Mouse (Mus musculus) right cerebral cortex, postnatal 10 days (tissue): ENCODE data around the gene Nelfe.
A peak's percentile ranks its signal among the peaks of the same experiment; 100 is the strongest.

Experiments
- DNase-seq, 2 experiments: peaks; one replicate each; pipeline ENCODE4 v3.0.0; 2021; ENCODE audit warnings: low spot score in 2 of 2

Nelfe gene

DNA sequence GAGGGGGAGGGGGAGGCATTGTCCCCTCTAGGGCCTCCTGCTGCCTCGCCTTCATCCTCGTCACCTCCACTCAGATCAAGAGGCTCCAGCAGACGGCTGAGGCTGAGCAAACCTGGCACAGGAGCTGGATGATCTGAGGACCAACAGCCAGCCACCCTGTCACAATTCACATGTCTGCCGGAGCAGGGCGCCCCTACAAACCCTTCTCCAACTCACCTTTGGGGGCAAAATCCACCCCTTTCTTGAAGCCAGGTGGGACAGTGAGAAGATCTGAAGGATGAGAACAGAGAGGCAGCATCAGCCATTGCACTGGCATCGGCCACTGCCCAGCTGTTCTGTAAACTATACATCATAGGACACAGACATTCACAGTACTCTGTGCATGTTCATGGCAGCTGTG lies 3.0 kb upstream of the Nelfe start:
- DNase-seq = peak in 1 of 2 experiments; percentile 13

DNA sequence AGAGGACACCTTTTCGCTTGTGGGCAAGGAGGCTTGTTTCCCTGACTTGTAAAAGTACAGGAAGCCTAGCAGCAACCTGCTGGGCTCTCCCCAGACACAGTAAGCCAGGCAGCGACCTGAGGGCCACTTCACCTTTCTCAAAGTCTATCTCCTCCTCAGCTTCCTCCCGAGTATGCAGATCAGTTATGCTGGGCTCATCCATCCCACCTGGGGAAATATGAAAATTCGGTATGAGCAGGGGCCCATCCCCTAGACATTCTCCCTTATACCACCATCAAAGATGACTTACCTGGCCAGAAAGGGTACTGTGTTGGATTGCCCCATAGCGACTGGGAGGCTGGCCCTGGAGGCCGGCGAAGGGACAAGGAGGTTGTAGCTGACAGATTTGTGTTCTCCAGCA lies 2.6 kb upstream of the Nelfe start:
- peak in 1 of 2 experiments; percentile 14 for DNase-seq

DNA sequence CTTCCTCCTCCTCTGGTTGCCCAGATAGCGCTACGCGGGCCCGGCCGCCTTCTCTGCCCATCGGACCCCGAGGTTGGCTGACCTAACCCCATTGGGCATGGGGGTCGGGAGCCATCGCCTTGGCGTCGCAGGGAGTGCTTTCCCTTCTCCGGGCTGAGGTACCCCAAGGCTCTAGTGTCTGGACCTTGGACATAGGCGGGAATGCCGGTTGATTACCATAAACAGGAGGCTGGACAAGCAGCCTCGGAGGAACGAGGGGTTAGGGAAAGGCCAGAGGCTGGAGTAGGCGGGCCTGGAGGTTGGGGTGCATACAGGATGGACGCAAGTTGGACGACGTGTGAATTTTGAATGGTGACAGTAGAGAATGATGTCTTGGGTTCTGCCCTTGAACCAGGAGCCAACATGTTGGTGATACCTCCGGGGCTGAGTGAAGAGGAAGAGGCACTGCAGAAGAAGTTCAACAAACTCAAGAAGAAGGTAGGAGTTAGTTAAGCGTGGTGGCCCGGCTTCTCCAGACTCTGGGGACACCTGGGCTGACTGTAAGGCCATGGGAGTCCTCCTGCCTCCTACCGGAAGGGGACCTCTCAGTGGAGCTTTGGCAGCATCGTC lies 430 bp downstream of the Nelfe start:
- no peak for DNase-seq

DNA sequence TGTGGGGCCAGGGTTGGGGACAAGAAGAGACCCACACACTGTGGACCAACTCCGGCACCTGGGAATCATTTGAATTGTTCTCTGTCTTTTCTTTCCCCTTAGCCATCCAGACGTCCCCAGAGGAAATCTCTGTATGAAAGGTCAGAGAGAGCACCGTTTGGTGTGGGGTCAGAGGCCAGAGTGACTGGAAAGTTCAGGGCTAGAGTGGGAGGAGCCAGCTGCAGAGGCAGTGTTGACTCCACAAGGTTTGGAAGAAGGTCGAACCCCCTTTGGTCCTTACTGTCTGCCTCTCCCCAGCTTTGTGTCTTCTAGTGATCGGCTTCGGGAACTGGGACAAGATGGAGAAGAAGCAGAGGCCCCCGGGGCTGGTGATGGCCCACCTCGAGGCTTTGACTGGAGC lies 3.3 kb downstream of the Nelfe start:
- peak in 1 of 2 experiments; percentile 18 for DNase-seq

DNA sequence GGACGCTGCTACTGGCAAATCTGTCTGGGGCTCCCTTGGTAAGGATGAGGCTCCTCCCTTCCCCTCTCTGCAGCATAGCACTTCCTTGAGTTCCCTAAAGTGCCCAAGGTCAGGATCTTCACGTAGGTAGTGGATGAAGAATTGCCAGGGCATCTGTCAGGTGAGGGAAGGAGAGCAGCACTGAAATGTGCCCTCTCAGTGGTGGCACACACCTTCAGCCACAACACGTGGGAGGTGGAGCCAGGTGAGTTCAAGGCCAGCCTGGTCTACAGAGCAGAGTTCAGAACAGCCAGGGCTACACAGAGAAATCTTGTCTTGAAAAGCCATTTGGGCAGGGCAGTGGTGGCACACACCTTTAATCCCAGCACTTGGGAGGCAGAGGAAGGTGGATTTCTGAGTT lies 4.6 kb downstream of the Nelfe start:
- no peak for DNase-seq

DNA sequence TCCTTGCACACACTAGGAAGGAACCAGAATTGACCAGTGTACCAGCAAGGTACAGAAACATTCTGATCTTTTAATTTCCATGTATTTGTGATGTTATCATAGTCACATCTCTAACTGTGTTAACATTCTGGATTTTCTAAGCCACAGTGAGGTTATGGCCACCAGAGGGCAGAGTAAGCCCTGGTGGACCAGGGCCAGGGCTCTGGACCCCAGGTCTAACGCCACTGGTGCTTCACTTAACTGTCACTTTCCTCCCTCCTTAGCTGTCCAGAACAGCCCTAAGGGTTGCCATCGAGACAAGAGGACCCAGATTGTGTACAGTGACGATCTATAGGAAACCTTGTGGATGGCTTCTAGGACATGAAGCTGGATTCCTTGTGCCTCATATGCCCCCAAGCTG lies 5.6 kb downstream of the Nelfe start:
- peak in 1 of 2 experiments; percentile 40 for DNase-seq

DNA sequence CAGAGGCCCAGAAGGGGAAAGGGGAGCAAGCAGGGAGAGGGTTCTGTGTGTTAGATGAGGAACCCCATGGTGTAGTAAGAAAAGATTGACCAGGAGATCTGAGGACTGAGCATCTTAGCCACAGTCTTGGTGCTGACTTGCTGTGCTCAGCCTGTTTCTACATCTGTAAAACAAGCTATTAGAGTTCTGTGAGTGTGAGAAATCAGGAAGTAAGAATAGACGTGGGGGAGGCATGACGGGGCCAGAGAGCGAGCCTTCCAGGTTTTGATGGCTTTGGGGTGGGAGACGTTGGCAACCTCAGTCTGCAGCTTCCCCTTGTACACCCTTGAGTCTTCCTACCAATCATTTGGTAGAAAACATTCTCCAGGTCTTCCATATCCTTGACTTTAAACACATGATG lies 8.5 kb downstream of the Nelfe start:
- DNase-seq = no peak

DNA sequence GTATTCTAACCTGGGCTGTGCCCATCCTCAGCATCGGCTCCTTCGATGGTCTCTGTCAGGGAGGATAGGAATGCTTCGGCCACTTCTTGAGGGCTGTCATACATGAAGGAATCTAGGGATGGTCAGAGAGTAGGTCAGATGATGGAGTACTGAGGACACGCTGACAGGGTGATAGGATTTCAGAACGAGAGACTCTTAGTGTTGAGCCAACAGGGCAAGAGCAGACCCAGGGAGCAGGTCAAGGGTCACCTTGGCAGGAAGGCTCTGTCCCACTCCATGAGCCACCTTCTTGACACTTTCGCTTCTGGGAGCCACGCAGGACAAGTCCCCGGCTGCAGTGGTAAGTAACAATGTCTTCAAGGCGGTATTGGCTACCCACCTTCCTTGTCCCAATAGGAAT lies 10.3 kb downstream of the Nelfe start:
- DNase-seq = peak in 1 of 2 experiments; percentile 23

DNA sequence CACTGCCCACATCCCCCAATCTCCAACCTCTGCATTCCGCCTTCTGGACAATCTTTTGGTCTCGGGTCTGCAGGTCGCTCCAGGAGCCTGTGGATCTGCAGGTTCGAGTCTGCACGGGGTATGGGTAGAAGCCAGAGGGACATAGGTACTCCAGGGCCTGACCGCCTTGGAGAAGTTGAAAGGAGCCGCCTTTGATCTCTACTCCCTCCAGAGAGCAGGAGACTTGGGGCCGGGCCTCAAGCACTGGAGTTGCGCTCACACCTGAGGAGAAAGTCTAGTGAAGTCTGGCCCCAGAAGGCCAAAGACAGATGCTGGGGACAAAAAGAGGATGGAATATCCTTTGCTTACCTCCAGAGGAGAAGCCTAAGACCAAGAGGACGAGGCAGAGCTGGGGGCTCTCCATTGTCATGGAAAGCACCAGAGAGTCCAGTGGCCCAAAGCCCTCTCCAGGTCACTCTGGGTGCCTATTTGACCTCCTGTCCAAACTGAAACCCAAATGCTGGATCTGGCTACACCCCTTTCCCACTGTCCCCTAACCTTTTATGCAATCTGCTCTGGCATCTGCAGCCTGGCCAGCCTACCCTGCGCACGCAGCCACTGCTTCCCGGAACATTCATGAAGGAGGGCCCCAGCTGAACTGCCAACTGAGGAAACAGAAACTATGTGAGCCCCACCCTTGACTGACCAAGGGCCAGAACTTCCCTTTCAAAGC lies 11.7 kb downstream of the Nelfe start:
- DNase-seq = no peak

DNA sequence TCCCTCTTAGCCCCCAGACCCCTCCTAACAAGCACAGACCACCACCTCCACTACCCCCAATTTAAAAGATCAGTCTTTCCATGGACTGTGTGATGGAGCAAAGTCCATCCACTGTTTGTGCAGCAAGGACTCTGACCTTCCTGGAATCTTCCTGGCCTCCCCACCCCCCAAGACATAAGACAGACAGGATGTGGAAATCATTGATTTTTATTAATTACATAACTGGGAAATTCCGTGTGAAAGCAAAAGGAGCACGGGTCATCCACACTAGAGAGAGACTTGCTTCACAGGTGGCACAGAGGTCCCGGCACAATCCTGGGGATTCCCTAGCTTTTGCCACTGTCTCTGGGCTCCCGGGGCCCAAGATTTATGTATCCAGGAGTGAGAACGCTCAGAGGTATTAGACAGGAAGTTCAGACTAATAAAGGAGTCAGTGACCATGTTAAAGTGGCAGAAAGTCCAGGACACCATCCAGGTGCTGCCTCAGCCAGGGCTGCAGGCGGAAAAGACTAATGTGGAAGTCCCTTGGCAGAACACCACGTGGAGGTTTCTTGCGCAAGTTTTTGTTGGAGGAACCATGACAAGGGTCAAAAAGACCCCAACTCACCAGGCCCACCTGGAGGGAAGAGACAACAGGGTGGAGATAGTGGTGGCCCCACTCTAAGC lies 12.4 kb downstream of the Nelfe start, which contains the start of gene Cfb:
Gene Cfb, minus strand, starts transcription at position 103 of the 666 bp plus-strand sequence.
- no peak for DNase-seq

DNA sequence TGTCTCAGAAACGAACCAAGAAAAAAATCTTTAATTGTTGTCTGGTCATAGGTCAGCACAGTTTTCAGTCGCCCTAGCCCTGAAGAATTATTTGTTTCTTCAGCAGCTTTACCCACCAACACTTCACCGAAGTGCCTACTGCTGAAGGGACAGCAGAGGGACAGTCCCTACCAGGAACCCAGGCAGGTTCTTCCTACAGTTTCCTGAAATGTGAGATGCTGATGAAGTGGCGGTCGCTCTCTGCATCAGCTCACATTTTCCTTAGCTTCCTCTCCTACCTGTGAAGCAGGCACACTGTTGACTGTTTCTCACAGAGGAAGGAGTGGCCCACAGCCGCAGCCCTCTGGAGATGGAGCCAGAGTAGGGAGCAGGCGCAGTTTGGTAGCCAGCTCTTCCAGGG lies 15.8 kb downstream of the Nelfe start:
- no peak for DNase-seq

DNA sequence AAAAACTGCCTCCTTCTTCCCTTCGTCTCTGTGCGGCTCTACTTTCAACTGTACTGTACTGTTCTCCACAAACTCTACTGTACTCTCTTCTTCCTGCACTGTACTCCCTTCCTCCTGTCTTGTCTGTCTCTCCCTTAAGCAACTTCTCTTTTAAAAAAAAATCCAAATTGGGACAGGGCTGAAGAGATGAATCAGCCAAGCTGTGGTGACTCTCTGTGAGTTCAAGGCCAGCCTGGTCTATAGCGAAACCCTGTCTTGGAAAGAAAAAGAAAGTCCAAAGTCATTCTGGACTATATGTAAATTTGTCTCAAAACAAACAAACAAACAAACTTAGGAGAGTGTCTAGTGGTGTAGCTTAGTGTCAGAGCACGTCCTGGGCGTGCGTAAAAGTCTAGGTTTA lies 24.1 kb downstream of the Nelfe start:
- no peak for DNase-seq

DNA sequence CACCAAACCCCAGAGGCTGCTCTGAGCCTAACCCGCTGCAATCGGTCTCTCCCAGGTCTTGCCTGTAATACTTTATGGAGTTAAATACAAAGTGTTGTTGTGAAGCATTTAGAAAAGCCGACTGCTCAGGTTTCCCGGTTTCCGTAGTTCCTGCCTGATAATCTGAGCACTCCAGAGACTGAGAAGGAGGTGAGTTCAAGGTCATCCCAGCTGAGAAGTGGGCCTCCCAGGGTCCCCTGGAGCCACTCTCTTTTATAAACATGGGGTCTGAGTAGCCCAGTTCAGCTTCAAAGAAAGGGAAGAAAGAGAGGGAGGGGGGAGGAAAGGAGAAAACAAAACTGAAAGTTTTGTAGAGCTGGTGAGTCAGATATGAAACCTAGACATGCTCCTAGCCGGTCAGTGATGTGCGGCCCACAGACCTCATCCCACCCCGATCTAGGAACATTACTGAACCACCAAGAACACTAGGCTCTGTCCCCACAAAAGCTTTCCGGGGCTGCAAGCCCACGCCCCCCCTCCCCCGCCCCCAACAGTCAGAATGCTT lies 29.2 kb downstream of the Nelfe start, which contains the start of gene Zbtb12:
Gene Zbtb12, plus strand, starts transcription at position 148 of the 544 bp plus-strand sequence.
- DNase-seq = no peak

DNA sequence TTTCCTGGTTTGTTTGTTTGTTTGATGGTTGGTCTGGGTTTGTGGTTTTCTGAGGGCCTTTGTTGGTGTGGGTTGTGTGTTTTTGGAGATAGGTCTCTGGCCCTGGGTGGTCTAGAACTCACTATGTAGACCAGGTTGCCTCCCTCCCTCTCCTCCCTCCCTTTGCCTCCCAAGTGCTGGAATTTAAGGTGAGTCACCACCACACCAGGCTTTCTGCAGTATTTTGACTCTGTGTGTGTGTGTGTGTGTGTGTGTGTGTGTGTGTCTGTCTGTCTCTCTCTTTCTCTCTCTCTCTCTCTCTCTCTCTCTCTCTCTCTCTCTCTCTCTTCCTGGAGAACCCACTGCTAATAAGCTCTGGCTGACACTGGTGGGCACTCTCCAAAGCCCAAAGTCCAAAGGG lies 31.0 kb downstream of the Nelfe start:
- no peak for DNase-seq

DNA sequence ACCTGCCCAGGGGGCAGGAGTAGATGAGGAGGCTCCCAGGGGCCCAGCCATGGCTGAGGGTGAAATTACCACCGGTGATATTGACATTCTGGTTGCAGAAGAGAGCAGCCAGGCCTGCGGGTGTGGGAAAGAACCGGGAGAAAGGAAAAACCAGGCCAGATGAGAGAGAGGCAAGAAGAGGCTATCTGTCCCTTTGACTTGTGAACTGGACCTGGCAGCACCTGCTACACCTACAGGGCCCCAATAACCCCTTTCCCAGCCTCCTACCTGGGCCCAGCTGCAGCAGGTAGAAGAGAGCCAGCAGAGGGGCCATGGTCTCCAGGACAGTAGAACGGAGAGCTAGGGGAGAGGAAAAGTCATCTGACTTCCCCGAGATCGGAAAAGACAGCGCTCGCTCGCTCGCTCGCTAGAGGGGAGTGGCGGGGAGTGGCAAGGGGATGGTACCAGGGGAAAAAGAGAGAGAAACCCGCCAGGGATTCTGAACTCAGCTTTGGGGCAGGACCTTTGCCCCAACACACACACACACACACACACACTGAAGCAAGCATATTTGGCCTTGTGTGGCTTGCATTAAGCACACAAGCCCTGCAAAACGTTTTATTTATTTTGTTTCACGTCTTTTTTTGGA lies 31.6 kb downstream of the Nelfe start, which contains the start of gene Gm20547:
Gene Gm20547, minus strand, starts transcription at position 360 of the 628 bp plus-strand sequence.
- no peak for DNase-seq

DNA sequence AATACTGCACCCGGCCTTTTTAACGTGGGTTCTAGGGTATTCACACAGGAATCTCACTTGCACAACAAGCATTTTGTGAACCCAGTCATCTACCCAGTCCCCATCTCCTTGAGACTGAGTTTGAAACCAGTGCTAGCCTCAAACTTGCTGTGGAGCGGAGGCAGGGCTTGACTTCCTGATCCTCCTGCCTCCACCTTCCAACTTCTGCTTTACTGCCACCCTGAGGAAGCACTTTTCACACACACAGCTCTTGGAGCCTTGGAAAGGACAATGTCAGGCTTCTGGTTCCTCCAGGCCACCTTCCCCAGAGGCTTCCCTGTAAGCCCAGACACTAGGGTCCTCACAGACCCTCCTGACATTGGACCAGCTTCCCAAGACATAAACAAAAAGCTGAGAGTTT lies 33.1 kb downstream of the Nelfe start:
- no peak for DNase-seq

DNA sequence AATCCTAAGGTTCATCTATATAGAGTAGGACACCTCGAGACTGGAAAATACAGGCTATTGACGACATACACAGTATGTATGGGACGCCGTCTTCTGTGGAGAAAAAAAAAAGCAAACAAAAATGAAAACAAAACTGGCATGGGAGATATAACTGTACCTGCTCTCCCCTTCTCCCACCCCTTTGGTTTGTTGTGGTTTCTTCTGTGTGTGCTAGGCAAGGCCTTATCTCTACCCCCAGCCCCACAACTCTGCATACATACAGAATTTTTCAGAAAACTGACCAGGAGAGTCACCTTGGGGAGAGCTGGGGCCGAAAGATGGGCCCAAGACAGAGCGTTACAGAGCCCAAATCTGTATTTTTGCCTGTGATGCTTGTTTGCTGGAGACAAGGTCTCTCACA lies 34.5 kb downstream of the Nelfe start:
- no peak for DNase-seq

DNA sequence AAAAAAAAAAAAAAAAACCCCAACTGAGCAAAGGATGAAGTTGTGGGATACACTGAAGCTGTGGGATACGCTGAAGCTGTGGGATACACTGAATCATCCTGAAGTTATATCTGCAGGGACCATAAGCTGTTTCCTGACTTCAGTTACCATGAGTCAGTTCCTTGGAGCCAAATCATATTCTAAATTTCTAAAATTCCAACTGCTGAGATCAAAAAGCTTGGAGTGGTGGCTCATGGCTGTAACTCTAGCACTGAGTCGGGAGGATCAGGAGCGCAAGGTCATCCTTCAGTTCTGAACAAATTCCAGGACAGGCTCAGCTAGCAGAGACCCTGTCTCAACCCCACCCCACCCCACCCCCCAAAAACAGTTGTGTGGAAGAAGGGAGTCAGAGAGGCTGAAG lies 35.4 kb downstream of the Nelfe start:
- no peak for DNase-seq

DNA sequence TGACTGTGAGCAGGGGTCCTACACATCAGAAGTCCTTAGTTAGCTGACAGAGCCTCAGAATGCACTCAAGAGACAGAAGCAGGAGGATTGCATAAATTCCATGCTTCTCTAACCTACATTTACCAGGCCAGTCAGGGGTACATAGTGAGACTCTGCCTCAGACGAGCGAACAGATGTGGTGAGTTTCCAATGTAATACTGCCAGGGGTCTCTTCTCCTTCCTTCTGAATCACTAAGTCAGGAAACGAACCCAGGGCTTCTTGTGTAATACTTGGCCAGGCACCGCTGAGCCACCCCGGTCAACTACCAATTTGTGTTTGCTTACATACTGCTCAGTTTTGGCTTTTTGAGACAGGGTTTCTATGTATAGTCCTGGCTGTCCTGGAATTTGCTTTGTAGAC lies 37.8 kb downstream of the Nelfe start:
- DNase-seq = no peak

DNA sequence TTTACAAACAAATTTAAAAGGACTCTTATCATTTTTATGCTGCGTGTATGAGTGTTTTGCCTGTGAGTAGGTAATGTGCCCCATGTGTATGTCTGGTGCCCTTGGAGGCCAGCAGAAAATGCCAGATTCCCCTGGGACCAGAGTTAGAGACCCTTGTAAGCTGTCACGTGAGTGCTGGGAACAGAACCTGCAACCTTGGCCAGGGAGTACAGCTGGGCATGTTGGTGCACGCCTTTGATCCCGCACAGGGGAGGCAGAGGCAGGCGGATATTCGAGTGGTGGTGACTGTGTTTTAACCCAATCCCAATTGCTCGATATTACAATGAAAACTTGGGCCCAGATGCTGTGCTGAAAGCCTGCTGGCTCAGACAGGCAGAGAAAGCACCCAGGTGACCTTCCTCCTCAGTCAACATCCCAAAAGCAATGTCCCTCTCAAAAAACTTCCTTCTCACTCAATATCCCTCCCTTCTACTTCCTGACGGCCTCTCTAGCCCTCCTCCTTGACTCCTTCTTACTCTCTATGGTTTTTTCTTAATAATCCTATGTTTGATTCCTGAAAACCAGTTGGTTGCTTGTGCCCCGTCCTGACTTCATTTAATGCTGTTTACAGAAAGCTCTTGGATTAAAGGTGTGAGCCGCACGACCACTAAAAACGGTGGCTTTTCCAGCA lies 40.0 kb downstream of the Nelfe start:
- no peak for DNase-seq

DNA sequence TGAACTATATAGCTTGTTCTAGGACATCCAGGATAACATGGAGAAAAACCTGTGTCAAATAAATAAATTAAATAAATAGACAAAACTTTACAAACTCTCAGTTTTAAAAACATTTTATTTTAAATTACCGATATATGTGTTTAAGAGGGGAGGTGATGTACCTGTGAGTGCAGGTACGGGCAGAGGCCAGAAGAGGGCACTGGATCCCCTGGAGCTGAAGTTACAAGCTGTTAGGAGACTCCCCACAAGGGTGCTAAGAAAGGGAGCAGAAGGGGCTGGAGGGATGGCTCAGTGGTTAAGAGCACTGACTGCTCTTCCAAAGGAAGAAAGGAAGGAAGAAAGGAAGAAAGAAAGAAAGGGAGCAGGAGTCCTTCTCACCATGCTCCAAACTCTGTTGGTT lies 41.2 kb downstream of the Nelfe start:
- DNase-seq = no peak
